In the genomic region with DNA sequence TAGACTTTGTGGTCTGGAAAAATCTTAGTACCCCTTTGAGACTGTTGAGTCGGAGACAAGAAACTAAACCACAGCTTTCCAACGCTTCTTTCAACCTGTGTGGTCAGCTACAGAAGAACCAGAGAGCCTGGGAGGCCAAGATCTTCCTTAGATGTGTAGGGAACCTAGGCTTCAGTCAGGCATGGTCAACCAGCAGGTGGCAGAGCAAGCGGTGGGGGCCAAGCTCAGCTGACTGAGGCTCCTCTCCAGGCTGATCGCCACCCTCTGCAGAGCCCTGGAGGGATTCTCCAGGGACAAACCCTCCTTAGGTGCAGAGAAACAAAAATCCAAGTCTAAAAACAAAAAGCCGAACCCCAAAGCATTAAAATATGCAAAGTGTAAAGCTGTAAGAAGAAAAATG, we compare ENCODE assay signal across 9 mouse cellular contexts. TPM values are rescaled to one million over a fixed set of nuclear protein-coding genes. Genes with fewer than 3 reads are reported as not detected.
A peak's percentile ranks its signal among the peaks of the same experiment; 100 is the strongest.
DNase-seq lines count a peak whose midpoint lies in the region; ATAC-seq and TF ChIP-seq lines count a peak whose summit lies in the region.
"Had no signal": no experiment of that assay in that cellular context is flagged by ENCODE, and none has a peak within 500 bp of the region (broad histone marks: within the 10 kb centered on the region; RNA-seq: fewer than 3 reads in every experiment).

No protein-coding gene starts in this region.

- ATAC-seq in forebrain, embryonic 11.5 days (replicated peaks; ENCODE audit: low FRiP score) = no peak

- no peak for TF ChIP-seq POLR2A in spleen, adult 2 months (IDR thresholded peaks at IDR 0.05; ENCODE audit: low read depth, low read length)

- peak; percentile 79 for TF ChIP-seq CTCF in spleen, adult 2 months (IDR thresholded peaks at IDR 0.05; ENCODE audit: extremely low read depth, insufficient read depth, insufficient read length, insufficient replicate concordance)

- no peak overlapping the region for H3K4me3 ChIP-seq in spleen, adult 2 months (ENCODE audit: extremely low read depth, insufficient read depth, insufficient read length)
- H3K4me3 ChIP-seq in forebrain, embryonic 11.5 days (ENCODE audit: low read depth, low read length) = no peak overlapping the region

- no peaks in the 10 kb centered on the region for H3K27me3 ChIP-seq in spleen, adult 2 months (ENCODE audit: control insufficient read depth, insufficient read depth, low read length)
- H3K27me3 ChIP-seq in forebrain, embryonic 11.5 days (ENCODE audit: control insufficient read depth, insufficient read depth, low read length) = no peaks in the 10 kb centered on the region

- H3K4me1 ChIP-seq in spleen, adult 2 months (ENCODE audit: control insufficient read depth, insufficient read depth, insufficient read length) = no peaks in the 10 kb centered on the region
- H3K4me1 ChIP-seq in forebrain, embryonic 11.5 days (replicated peaks; ENCODE audit: control insufficient read depth, insufficient read depth, low read length) = no peaks in the 10 kb centered on the region

- H3K9ac ChIP-seq in forebrain, embryonic 11.5 days (ENCODE audit: low read length) = no peak overlapping the region

- H3K36me3 ChIP-seq in spleen, adult 2 months (ENCODE audit: control insufficient read depth, insufficient read depth, low read length) = peaks cover 13% of the 10 kb centered on the region
- H3K36me3 ChIP-seq in forebrain, embryonic 11.5 days (ENCODE audit: control insufficient read depth, insufficient read depth, low read length) = no peaks in the 10 kb centered on the region
- H3K36me3 ChIP-seq: G1E had no signal

- no peak overlapping the region for H3K4me2 ChIP-seq in forebrain, embryonic 11.5 days (ENCODE audit: low read depth, low read length, severe bottlenecking)

- peak; percentile 67 for DNase-seq in gastrocnemius, adult 18-20 months (ENCODE audit: low spot score)
- DNase-seq in gastrocnemius, postnatal 4 days (ENCODE audit: low spot score in 2 of 2) = no peak
- DNase-seq in 416B (ENCODE audit: low read depth) = peak; percentile 51
- DNase-seq in adrenal gland, postnatal 10 days = peak; percentile 83
- peak; percentile 79 for DNase-seq in kidney, postnatal 10 days
- DNase-seq in spleen, adult 2 months (ENCODE audit: low read depth in 1 of 2, low spot score in 2 of 2) = peak in 1 of 2 experiments; percentile 73
- DNase-seq in forebrain, embryonic 11.5 days (ENCODE audit: low spot score) = no peak
- no peak for DNase-seq in c-Kit-positive CD71-positive TER-119-positive erythroid progenitor cells, embryonic 14.5 days (ENCODE audit: low spot score)

- no peak overlapping the region for H3K27ac ChIP-seq in spleen, adult 2 months (ENCODE audit: insufficient read depth, low read length)
- H3K27ac ChIP-seq in forebrain, embryonic 11.5 days (ENCODE audit: low read depth, low read length) = no peak overlapping the region

- WGBS in spleen, adult 2 months = 41% methylated on average over 5 of the region's 5 CpGs
- 59% methylated on average over 5 of the region's 5 CpGs for WGBS in forebrain, embryonic 11.5 days

- no peaks in the 10 kb centered on the region for H3K9me3 ChIP-seq in forebrain, embryonic 11.5 days (ENCODE audit: control insufficient read depth, low read length)
- H3K9me3 ChIP-seq: G1E had no signal

RNA-seq across cellular contexts. Expression of gene Anxa6, which starts 13.4 kb away (rescaled TPM):
- 100 to 1,000 TPM; 169 to 174 TPM for total RNA-seq in gastrocnemius, adult 18-20 months (2021)
- 100 to 1,000 TPM; 466 to 474 TPM for total RNA-seq in gastrocnemius, postnatal 4 days (2021)
- total RNA-seq in adrenal gland, postnatal 10 days (2021) = 100 to 1,000 TPM; 181 to 222 TPM
- polyA plus RNA-seq in spleen, adult 2 months (2012; rRNA removed) = 104 and 116 TPM in 2 replicates
- polyA plus RNA-seq in forebrain, embryonic 11.5 days (2014; fragmentation: Nextera tagmentation; extraction: Ambion mirVana) = 59.6 and 66.7 TPM in 2 replicates

RNA-seq across cellular contexts. Expression of gene Ccdc69, which starts 31.3 kb away (rescaled TPM):
- 1 to 10 TPM; 3.0 to 3.3 TPM for total RNA-seq in gastrocnemius, adult 18-20 months (2021)
- 10 to 100 TPM; 13.2 to 17.9 TPM for total RNA-seq in gastrocnemius, postnatal 4 days (2021)
- 1 to 10 TPM; 7.3 to 7.8 TPM for total RNA-seq in adrenal gland, postnatal 10 days (2021)
- polyA plus RNA-seq in spleen, adult 2 months (2012; rRNA removed) = 8.9 and 10.6 TPM in 2 replicates
- 0.36 TPM in 1 of 2 replicates, not detected in the other for polyA plus RNA-seq in forebrain, embryonic 11.5 days (2014; fragmentation: Nextera tagmentation; extraction: Ambion mirVana)
- total RNA-seq: G1E had no signal
- polyA plus RNA-seq: G1E had no signal

RNA-seq across cellular contexts. Expression of gene Gm2a, which starts 51.3 kb away (rescaled TPM):
- total RNA-seq in gastrocnemius, adult 18-20 months (2021) = 1 to 10 TPM; 8.2 TPM
- total RNA-seq in gastrocnemius, postnatal 4 days (2021) = 10 to 100 TPM; 15.4 to 15.8 TPM
- 10 to 100 TPM; 75.3 to 78.6 TPM for total RNA-seq in adrenal gland, postnatal 10 days (2021)
- 98.3 and 128 TPM in 2 replicates for polyA plus RNA-seq in spleen, adult 2 months (2012; rRNA removed)
- polyA plus RNA-seq in forebrain, embryonic 11.5 days (2014; fragmentation: Nextera tagmentation; extraction: Ambion mirVana) = 11.1 and 12.2 TPM in 2 replicates
- polyA plus RNA-seq: G1E had no signal

Comparison
In these comparisons a context has a peak if more than half of its experiments do, and no peak if none do; other contexts are left out.
1. DNase-seq: peak in gastrocnemius, adult 18-20 months (single experiment), 416B (single experiment), adrenal gland, postnatal 10 days (single experiment) and kidney, postnatal 10 days (single experiment); none in gastrocnemius, postnatal 4 days (0 of 2), forebrain, embryonic 11.5 days (single experiment) and c-Kit-positive CD71-positive TER-119-positive erythroid progenitor cells, embryonic 14.5 days (single experiment).
2. RNA of gene Gm2a, which starts 51.3 kb away (total RNA-seq): 75.3 to 78.6 TPM in adrenal gland, postnatal 10 days; 15.4 to 15.8 TPM in gastrocnemius, postnatal 4 days and 8.2 TPM in gastrocnemius, adult 18-20 months; every median in the first group is over 4 times any median in the second.